Mouse (Mus musculus): ENCODE results near the gene Ppp2r5d.

DNA sequence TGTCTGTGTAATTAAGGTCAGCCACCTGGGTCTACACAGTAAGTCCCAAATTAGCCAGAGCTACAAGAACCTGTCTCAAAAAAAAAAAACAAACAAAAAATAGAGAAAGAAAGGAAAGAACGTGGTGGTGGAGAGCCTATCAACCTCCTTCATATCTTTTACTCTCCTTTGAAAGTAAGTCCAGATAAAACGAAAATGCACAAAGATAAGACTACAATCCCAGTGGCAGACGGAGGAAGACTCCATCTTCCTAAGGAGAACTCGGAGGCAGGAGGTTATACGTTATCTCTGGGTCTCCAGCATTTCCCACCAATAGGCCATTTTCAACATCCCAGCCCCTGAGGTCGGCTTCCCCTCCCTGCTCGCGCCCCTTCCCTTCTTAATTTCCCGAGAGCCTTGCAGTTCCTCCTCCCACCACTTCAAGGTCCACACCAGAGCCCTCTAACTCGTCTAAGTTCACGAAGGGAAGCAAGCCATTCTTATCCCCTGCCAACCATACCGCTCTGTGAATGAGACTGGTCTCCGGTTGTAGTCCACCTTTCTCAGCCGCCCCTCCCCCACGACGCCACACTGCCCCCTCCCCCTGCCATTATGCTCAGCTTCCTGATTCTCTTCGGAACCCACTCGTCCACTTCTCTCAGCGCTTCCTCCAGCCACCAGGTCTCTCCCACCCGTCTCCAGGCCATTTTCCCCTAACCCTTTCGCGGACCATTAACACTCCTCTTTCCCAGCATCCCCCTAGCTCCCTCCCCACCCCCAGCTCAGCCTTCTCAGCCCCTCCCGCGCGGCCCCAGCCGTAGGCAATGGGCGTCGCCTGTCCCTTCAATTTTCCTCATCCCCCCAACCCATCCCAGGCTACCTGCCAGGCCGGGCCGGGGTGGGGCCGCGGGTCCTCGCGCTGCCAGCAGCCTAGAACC is 24.8 kb downstream of the Ppp2r5d start:
- peak; percentile 37; the same call in 1 of the 2 replicates for TF ChIP-seq CTCF (IDR thresholded peaks at IDR 0.05; ENCODE audit: borderline replicate concordance, insufficient read depth, low read depth, low read length)
- TF ChIP-seq POLR2A (IDR thresholded peaks at IDR 0.05; ENCODE audit: borderline replicate concordance, insufficient read depth, low read length), result no peak
